Mouse (Mus musculus): ENCODE measurements around the gene Cers5.

DNA sequence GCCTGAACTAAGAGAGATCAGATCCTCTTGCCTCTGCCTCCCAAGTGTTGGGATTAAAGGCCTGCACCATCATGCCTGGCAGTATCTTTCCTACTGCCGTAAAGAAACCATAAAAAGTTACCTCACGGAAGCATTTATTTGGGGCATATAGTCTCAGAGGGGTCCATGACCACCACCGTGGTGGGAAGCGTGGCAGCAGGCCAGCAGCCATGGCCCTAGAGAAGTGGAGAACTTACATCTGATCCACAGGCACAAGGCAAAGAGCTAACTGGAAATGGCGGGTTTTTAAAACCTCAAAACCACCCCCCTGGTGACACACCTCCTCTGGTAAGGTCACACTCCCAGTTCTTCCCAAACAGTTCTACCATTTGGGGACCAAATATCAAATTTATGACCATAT, 44.5 kb downstream of the Cers5 start:
- TF ChIP-seq GATA1 (IDR thresholded peaks at IDR 0.05; ENCODE audit: borderline replicate concordance, low read length): no peak
- TF ChIP-seq CTCF (IDR thresholded peaks at IDR 0.05; ENCODE audit: low read depth, low read length): no peak
- TF ChIP-seq TAL1 (conservative IDR thresholded peaks at IDR 0.05; ENCODE audit: low read depth, low read length): no peak
